Comparison of ENCODE assay signal across 19 mouse cellular contexts in the genomic region with DNA sequence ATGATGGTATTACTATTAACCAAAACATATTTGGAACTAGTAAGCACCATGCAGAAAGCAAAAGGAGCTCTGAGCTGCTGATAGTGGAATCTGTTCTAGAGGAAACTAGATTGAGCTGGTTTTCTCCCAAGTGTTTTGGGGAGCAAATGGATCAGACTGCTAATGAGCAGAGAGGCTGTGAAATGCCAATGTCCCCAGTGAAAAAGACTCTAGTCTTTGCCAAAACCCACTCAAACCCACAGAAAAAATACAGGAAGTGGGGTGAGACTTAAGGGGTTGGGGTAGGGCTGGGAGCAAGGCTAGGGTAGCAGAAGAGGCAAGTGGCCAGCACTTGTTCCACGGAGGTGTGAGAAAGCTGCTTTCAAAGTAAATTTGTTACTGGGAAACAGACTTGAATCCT. TPM values are rescaled to one million over a fixed set of nuclear protein-coding genes. Genes with fewer than 3 reads are reported as not detected.
DNase-seq lines count a peak whose midpoint lies in the region; ATAC-seq lines count a peak whose summit lies in the region.
"Had no signal": no experiment of that assay in that cellular context is flagged by ENCODE, and none has a peak within 500 bp of the region (broad histone marks: within the 10 kb centered on the region; RNA-seq: fewer than 3 reads in every experiment).

No protein-coding gene starts in this region.

- H3K4me1 ChIP-seq in hindbrain, embryonic 14.5 days (replicated peaks; ENCODE audit: control insufficient read depth, insufficient read depth, low read length), result no peaks in the 10 kb centered on the region; the same call in 1 of the 2 replicates
- H3K4me1 ChIP-seq in hindbrain, embryonic 12.5 days, result no peaks in the 10 kb centered on the region
- H3K4me1 ChIP-seq in hindbrain, embryonic 16.5 days (ENCODE audit: control insufficient read depth, insufficient read depth, low read depth, low read length), result peaks cover 9% of the 10 kb centered on the region
- H3K4me1 ChIP-seq: limb, embryonic 10.5 days; liver, embryonic 12.5 days; lung, embryonic 15.5 days had no signal

- H3K9me3 ChIP-seq in hindbrain, embryonic 14.5 days (ENCODE audit: control insufficient read depth, low read length), result no peaks in the 10 kb centered on the region
- H3K9me3 ChIP-seq in hindbrain, embryonic 12.5 days (replicated peaks), result no peaks in the 10 kb centered on the region
- no peaks in the 10 kb centered on the region for H3K9me3 ChIP-seq in hindbrain, embryonic 16.5 days (ENCODE audit: control insufficient read depth, low read length)
- H3K9me3 ChIP-seq: limb, embryonic 10.5 days; liver, embryonic 12.5 days; lung, embryonic 15.5 days had no signal

- 67% methylated on average over 1 of the region's 1 CpGs for WGBS in hindbrain, embryonic 14.5 days
- WGBS in hindbrain, embryonic 12.5 days, result 86% methylated on average over 1 of the region's 1 CpGs
- 60% methylated on average over 1 of the region's 1 CpGs for WGBS in hindbrain, embryonic 16.5 days

- peak; percentile 37 for DNase-seq in hindbrain, embryonic 14.5 days (ENCODE audit: low spot score)
- peak; percentile 52 for DNase-seq in right cerebral cortex, adult 18-20 months
- no peak for DNase-seq in right cerebral cortex, postnatal 4 days
- no peak for DNase-seq in yolk sac, embryonic 10.5 days (ENCODE audit: low spot score)
- DNase-seq: adrenal gland, postnatal 10 days; cerebellum, adult 9-11 months; gastrocnemius, postnatal 10 days; heart, postnatal 36 days; kidney, postnatal 10 days; right cerebral cortex, postnatal 25 days; thymus, adult 2 months had no signal

- H3K27ac ChIP-seq in hindbrain, embryonic 14.5 days, result peak overlapping the region; percentile 71
- no peak overlapping the region for H3K27ac ChIP-seq in hindbrain, embryonic 12.5 days
- peak overlapping the region; percentile 78 for H3K27ac ChIP-seq in hindbrain, embryonic 16.5 days (ENCODE audit: low read depth, low read length)
- H3K27ac ChIP-seq: limb, embryonic 10.5 days; liver, embryonic 12.5 days; lung, embryonic 15.5 days had no signal

- H3K4me3 ChIP-seq in hindbrain, embryonic 14.5 days (replicated peaks; ENCODE audit: low read length), result no peak overlapping the region
- H3K4me3 ChIP-seq in hindbrain, embryonic 12.5 days, result no peak overlapping the region
- H3K4me3 ChIP-seq in hindbrain, embryonic 16.5 days (ENCODE audit: low read length), result no peak overlapping the region
- H3K4me3 ChIP-seq: erythroblast, embryonic 14.5 days; limb, embryonic 10.5 days; liver, embryonic 12.5 days; lung, embryonic 15.5 days had no signal

- H3K36me3 ChIP-seq in hindbrain, embryonic 14.5 days (replicated peaks; ENCODE audit: control insufficient read depth, insufficient read depth), result peaks cover 8% of the 10 kb centered on the region; the same call in 1 of the 2 replicates
- H3K36me3 ChIP-seq in hindbrain, embryonic 12.5 days, result 0 out of 2 replicates have a peak, but pooled peaks cover 4% of the 10 kb centered on the region
- peaks cover 3% of the 10 kb centered on the region; the same call in 1 of the 2 replicates for H3K36me3 ChIP-seq in hindbrain, embryonic 16.5 days (ENCODE audit: control insufficient read depth, insufficient read depth, low read length)
- H3K36me3 ChIP-seq: limb, embryonic 10.5 days; liver, embryonic 12.5 days; lung, embryonic 15.5 days had no signal

- no peaks in the 10 kb centered on the region for H3K27me3 ChIP-seq in hindbrain, embryonic 14.5 days (ENCODE audit: control insufficient read depth, insufficient read depth, low read length)
- H3K27me3 ChIP-seq in hindbrain, embryonic 12.5 days, result no peaks in the 10 kb centered on the region
- H3K27me3 ChIP-seq in hindbrain, embryonic 16.5 days (replicated peaks; ENCODE audit: control insufficient read depth, insufficient read depth, low read length), result no peaks in the 10 kb centered on the region
- H3K27me3 ChIP-seq: liver, embryonic 12.5 days; lung, embryonic 15.5 days had no signal

- H3K9ac ChIP-seq in hindbrain, embryonic 14.5 days, result no peak overlapping the region
- H3K9ac ChIP-seq in hindbrain, embryonic 12.5 days, result no peak overlapping the region
- no peak overlapping the region for H3K9ac ChIP-seq in hindbrain, embryonic 16.5 days (ENCODE audit: low read depth, low read length)
- H3K9ac ChIP-seq: liver, embryonic 12.5 days; lung, embryonic 15.5 days had no signal

- no peak overlapping the region for H3K4me2 ChIP-seq in hindbrain, embryonic 14.5 days (replicated peaks)
- no peak overlapping the region for H3K4me2 ChIP-seq in hindbrain, embryonic 12.5 days (replicated peaks)
- H3K4me2 ChIP-seq in hindbrain, embryonic 16.5 days (ENCODE audit: low read length), result no peak overlapping the region
- H3K4me2 ChIP-seq: liver, embryonic 12.5 days; lung, embryonic 15.5 days had no signal

- peak; percentile 62; the same call in 1 of the 2 replicates for ATAC-seq in hindbrain, embryonic 14.5 days (ENCODE audit: low FRiP score)
- ATAC-seq in hindbrain, embryonic 12.5 days (ENCODE audit: low FRiP score), result no peak
- peak; percentile 90 for ATAC-seq in hindbrain, embryonic 16.5 days
- no peak for ATAC-seq in erythroid progenitor cell, adult 5-6 weeks (replicated peaks; ENCODE audit: low FRiP score, poor library complexity, severe bottlenecking)
- ATAC-seq: intestine, postnatal 0 days; liver, embryonic 12.5 days had no signal

RNA-seq across cellular contexts. Expression of a gene that starts 55.2 kb away (rescaled TPM):
- 56.3 and 62.8 TPM in 2 replicates for polyA plus RNA-seq in hindbrain, embryonic 14.5 days (2014; fragmentation: Nextera tagmentation; extraction: Ambion mirVana)
- 119 and 122 TPM in 2 replicates for polyA plus RNA-seq in hindbrain, embryonic 12.5 days (2016; fragmentation: Nextera tagmentation; extraction: Ambion mirVana)
- polyA plus RNA-seq in hindbrain, embryonic 16.5 days (2015; fragmentation: Nextera tagmentation; extraction: Ambion mirVana), result 41.5 and 54.8 TPM in 2 replicates
- 2.2 and 7.5 TPM in 2 replicates for total RNA-seq in erythroid progenitor cell, adult 5-6 weeks (2015; ENCODE audit: low replicate concordance)
- 3.0 and 11.6 TPM in 2 replicates for total RNA-seq in erythroid progenitor cell, adult 5-6 weeks (2017; ENCODE audit: low replicate concordance)

Comparison
In these comparisons a context has a peak if more than half of its experiments do, and no peak if none do; other contexts are left out.
1. ATAC-seq: peak in hindbrain, embryonic 14.5 days (single experiment) and hindbrain, embryonic 16.5 days (single experiment); none in hindbrain, embryonic 12.5 days (single experiment) and erythroid progenitor cell, adult 5-6 weeks (single experiment).
2. DNase-seq: peak in hindbrain, embryonic 14.5 days (single experiment) and right cerebral cortex, adult 18-20 months (single experiment); none in right cerebral cortex, postnatal 4 days (single experiment) and yolk sac, embryonic 10.5 days (single experiment).